Mouse (Mus musculus) urinary bladder, postnatal 25 days (tissue): ENCODE measurements at regions not wholly inside any gene's neighbourhood (a gene's known extent, or its start where the extent isn't known, plus 50 kb on each side); places are given as distances from the start of the nearest gene placed in this dataset.

ENCODE experiments used
- DNase-seq: peaks from one replicate; pipeline ENCODE4 v3.0.0; 2022; ENCODE audit warnings: low spot score

DNA sequence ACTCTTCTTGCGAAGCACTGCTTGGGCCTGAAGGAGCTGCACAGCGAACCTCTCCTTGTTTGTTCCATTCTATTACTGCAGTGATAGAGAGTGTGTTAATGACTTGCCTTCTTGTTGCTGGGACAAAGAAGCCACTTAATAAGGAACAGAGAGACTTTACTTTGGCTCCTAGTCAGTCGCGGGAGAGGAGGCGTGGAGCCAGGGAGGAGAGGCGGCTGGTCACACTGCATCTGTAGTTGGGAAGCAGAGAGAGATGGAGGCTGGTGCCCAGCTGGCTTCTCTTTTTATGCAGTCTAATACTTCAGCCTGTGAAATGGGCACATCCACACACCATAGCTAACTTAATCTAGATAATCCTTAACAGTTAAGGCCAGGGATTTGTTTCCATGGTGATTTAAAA lies 159.4 kb upstream of the Kcnab2 start:
- no peak for DNase-seq

GRCm38 (mm10) chr4:152633896-152634295 lies 156.2 kb upstream of the Kcnab2 start:
- no peak for DNase-seq

DNA sequence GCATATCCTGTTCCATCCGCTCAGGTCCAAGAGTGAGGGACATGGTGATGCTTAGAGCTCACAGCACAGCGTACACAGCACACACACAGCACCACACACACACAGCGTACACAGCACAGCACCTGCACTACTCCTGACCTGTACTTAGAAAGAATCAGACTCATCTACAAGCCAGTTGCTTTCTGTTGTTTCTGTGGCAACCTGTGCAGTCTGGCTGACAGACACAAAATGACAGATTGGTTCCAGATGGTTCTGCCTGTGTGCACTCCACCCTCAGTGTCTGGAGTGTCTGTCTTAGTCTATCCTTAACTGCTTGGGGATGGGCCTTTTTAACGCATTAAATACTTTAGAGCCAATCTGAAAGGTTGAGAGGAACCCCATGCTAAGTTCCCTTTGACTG lies 150.4 kb upstream of the Kcnab2 start:
- DNase-seq = no peak

DNA sequence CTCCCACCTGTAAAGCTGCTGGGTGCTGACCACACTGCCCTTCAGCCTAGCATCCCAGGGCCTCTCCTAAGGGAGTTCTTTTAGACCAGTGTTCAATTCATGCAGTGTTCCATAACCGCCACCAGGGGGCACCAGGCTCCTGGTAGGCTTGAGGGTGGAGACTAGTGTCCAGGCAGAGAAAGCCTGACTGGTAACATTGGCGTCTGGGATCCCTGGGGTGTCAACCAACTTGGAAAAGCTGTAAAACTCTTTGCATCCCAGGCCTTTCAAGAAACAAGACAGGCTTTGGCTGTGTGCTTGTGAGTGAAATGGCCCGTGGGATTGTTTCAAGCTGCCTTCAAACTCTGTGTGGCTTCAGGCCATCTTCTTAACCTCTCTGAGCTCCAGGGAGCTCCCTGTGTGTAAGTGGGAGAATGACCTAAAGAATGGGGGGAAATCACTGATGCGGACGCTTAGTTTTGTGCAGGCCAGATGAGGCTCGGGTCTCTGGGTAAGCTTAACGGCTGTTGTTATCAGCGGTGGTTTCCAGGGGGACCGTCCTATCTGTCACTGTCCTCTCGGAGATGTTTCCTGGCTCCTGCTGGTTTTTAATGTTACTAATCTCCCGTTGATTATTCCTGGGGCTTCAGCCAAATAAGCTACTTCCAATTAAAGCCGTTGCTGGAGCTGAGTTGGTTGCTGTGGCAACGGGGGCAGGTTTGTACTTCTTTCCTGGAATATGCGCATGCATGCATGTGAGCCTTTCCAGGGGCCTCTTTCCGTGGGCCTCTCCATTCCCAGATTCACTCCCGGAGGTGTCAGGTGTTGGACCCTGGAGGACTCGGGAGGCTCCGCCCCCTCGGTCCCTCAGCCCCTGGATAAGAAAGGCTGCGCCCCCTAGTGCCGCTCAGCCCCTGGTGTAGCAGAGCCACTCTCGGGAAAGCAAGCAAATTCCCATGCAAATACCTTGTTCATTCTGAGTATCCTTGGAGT lies 147.6 kb upstream of the Kcnab2 start:
- DNase-seq = peak; percentile 50

DNA sequence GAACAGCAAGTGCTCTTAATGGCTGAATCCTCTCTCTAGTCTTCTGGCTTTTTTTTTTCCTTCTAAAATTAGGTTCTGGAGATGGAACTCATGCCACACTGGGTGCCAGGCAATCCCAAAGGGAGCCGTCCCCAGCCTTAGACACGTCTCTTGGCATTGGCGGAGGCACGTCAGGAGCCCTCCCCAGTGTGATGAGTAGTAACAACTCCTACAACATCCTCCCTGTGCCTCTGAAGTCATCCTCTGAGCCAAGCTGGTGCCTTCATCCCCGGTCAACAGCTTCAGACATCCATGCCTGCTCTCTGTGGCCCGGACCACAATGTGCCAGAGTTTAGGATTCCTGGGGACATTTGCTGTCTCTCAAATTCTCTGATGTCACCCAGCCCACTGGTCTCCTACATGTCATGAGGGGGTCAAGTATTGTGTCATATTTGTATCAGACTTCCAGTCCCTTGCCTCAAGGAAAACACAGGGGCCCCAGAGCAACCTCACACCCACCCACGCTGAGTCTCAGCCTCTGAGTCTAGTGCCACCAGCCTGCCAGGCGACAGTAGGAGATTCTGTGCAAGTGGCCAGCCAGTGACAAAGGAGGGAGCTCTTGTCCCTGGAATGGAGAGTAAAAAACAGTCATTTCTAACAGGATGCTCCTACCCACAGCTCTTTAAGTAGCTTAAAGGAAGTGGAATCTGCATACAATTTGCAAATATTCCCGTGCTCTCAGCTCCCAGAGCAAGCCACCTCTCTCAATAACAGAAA lies 144.5 kb upstream of the Kcnab2 start:
- DNase-seq = no peak

DNA sequence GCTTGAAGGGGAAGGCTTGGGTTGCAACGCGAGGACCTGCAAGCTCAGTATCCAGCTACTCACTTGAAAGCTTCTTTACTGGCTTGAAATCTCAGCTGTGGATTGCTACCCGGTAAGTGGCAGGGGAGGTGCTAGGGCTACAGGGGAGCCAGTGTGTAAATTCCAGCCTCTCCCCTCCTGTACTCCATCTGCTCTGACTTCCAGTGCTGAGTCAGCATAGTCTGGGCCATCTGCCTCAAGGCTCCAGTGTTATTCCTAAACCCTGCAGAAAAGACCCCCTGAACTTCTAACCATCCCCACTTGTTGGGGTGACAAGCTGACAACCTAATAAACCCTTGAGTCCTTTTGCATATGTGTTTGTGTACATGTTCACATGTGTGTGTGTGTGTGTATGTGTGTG lies 140.0 kb upstream of the Kcnab2 start:
- no peak for DNase-seq

- no peak for DNase-seq
Measured at GRCm38 (mm10) chr4:152615155-152615554, 137.5 kb upstream of the Kcnab2 start.

GRCm38 (mm10) chr4:152614356-152615100 lies 136.9 kb upstream of the Kcnab2 start:
- DNase-seq = no peak
